Mouse (Mus musculus) heart, postnatal 0 days (tissue): ENCODE data around the gene Lcn12.

Experiments
- CTCF ChIP-seq: IDR thresholded peaks from 2 replicates; pipeline ENCODE4 v1.5.1; 2016; ENCODE audit warnings: antibody characterized with exemption, control low read depth, low read depth
- EP300 ChIP-seq: IDR thresholded peaks from 2 replicates; pipeline ENCODE4 v1.6.1; 2016; ENCODE audit warnings: antibody characterized with exemption, low read depth

- TF ChIP-seq CTCF, result no peak
- no peak for TF ChIP-seq EP300
Measured at GRCm38 (mm10) chr2:25467606-25468303, 26.0 kb downstream of the Lcn12 start.
